ENCODE assay signal across 10 mouse cellular contexts in the genomic region with DNA sequence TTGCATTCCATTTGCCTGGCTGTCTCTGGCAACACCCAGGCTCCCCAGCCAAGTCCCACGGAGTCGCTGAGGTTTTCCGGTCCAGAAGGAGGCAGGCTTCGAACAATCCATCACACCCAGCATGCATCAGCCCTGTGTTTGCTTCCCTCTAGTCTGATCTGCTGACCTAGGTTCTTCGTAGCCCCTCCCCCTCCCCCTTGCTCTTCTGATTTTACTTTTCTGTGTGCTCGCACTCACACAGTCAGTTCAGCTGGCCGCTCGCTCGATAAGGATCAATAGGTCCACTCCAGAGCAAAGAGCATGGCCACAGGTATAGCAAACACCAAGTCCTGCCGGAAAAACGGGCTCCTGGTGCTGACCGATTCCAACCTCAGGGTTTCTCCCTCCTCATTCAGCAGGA. TPM values are rescaled to one million over a fixed set of nuclear protein-coding genes. Genes with fewer than 3 reads are reported as not detected.
DNase-seq lines count a peak whose midpoint lies in the region; ATAC-seq and TF ChIP-seq lines count a peak whose summit lies in the region.
"Had no signal": no experiment of that assay in that cellular context is flagged by ENCODE, and none has a peak within 500 bp of the region (broad histone marks: within the 10 kb centered on the region; RNA-seq: fewer than 3 reads in every experiment).

No protein-coding gene starts in this region.

- DNase-seq in hindbrain, embryonic 11.5 days (ENCODE audit: low spot score): peak; percentile 47
- no peak for DNase-seq in hindbrain, embryonic 14.5 days (ENCODE audit: low spot score)
- DNase-seq in midbrain, postnatal 0 days (ENCODE audit: low spot score): peak; percentile 20
- no peak for DNase-seq in limb, embryonic 10.5 days (ENCODE audit: low spot score)
- DNase-seq in stomach, postnatal 0 days (ENCODE audit: low spot score): peak; percentile 69
- DNase-seq in left cerebral cortex, postnatal 25 days (ENCODE audit: low spot score in 2 of 2): no peak
- DNase-seq: forebrain, postnatal 0 days; heart, postnatal 10 days had no signal

- peaks cover 26% of the 10 kb centered on the region for H3K27me3 ChIP-seq in hindbrain, embryonic 11.5 days (ENCODE audit: control insufficient read depth, insufficient read depth, low read length)
- peaks cover 46% of the 10 kb centered on the region for H3K27me3 ChIP-seq in hindbrain, embryonic 14.5 days (ENCODE audit: control insufficient read depth, insufficient read depth, low read length)
- H3K27me3 ChIP-seq in midbrain, postnatal 0 days (ENCODE audit: insufficient read depth, low read length): peaks cover 27% of the 10 kb centered on the region
- H3K27me3 ChIP-seq in midbrain, embryonic 15.5 days (replicated peaks): peaks cover 34% of the 10 kb centered on the region
- H3K27me3 ChIP-seq in limb, embryonic 10.5 days (ENCODE audit: low read depth, poor library complexity, severe bottlenecking): peaks cover 76% of the 10 kb centered on the region
- no peaks in the 10 kb centered on the region for H3K27me3 ChIP-seq in stomach, postnatal 0 days (ENCODE audit: control insufficient read depth, insufficient read depth, low read length)

- H3K9ac ChIP-seq in hindbrain, embryonic 11.5 days (ENCODE audit: low read depth, low read length): no peak overlapping the region
- no peak overlapping the region for H3K9ac ChIP-seq in hindbrain, embryonic 14.5 days
- H3K9ac ChIP-seq in midbrain, postnatal 0 days (replicated peaks; ENCODE audit: low read length, poor library complexity, severe bottlenecking): no peak overlapping the region
- H3K9ac ChIP-seq in midbrain, embryonic 15.5 days: no peak overlapping the region
- H3K9ac ChIP-seq in stomach, postnatal 0 days (ENCODE audit: low read length): no peak overlapping the region
- H3K9ac ChIP-seq: forebrain, postnatal 0 days; neural tube, embryonic 13.5 days had no signal

- H3K9me3 ChIP-seq in hindbrain, embryonic 11.5 days (ENCODE audit: control insufficient read depth, low read length): no peaks in the 10 kb centered on the region
- no peaks in the 10 kb centered on the region for H3K9me3 ChIP-seq in hindbrain, embryonic 14.5 days (ENCODE audit: control insufficient read depth, low read length)
- no peaks in the 10 kb centered on the region for H3K9me3 ChIP-seq in midbrain, postnatal 0 days (ENCODE audit: low read length)
- H3K9me3 ChIP-seq in midbrain, embryonic 15.5 days: no peaks in the 10 kb centered on the region
- H3K9me3 ChIP-seq in limb, embryonic 10.5 days (replicated peaks): no peaks in the 10 kb centered on the region
- H3K9me3 ChIP-seq in stomach, postnatal 0 days (ENCODE audit: control insufficient read depth, low read length): no peaks in the 10 kb centered on the region
- H3K9me3 ChIP-seq: neural tube, embryonic 13.5 days had no signal

- TF ChIP-seq CTCF in midbrain, postnatal 0 days (IDR thresholded peaks at IDR 0.05): no peak; the same call in 1 of the 2 replicates
- TF ChIP-seq CTCF in stomach, postnatal 0 days (IDR thresholded peaks at IDR 0.05; ENCODE audit: low read depth): no peak; the same call in 1 of the 2 replicates

- no peak for TF ChIP-seq EP300 in stomach, postnatal 0 days (optimal IDR thresholded peaks at IDR 0.05)

- ATAC-seq in hindbrain, embryonic 11.5 days (ENCODE audit: low FRiP score): no peak
- no peak for ATAC-seq in hindbrain, embryonic 14.5 days (ENCODE audit: low FRiP score)
- ATAC-seq in midbrain, postnatal 0 days (ENCODE audit: low FRiP score): no peak
- ATAC-seq in midbrain, embryonic 15.5 days (replicated peaks): no peak
- peak; percentile 11 for ATAC-seq in stomach, postnatal 0 days (ENCODE audit: low FRiP score, low TSS enrichment)
- ATAC-seq: forebrain, postnatal 0 days had no signal

- WGBS in hindbrain, embryonic 11.5 days: 6% methylated on average over 12 of the region's 12 CpGs
- 9% methylated on average over 12 of the region's 12 CpGs for WGBS in hindbrain, embryonic 14.5 days
- 12% methylated on average over 12 of the region's 12 CpGs for WGBS in midbrain, postnatal 0 days
- 13% methylated on average over 12 of the region's 12 CpGs for WGBS in midbrain, embryonic 15.5 days
- WGBS in limb, embryonic 10.5 days: 7% methylated on average over 12 of the region's 12 CpGs
- 25% methylated on average over 12 of the region's 12 CpGs for WGBS in stomach, postnatal 0 days

- H3K36me3 ChIP-seq in hindbrain, embryonic 11.5 days (ENCODE audit: control insufficient read depth, insufficient read depth, low read length): no peaks in the 10 kb centered on the region
- H3K36me3 ChIP-seq in hindbrain, embryonic 14.5 days (replicated peaks; ENCODE audit: control insufficient read depth, insufficient read depth): no peaks in the 10 kb centered on the region
- H3K36me3 ChIP-seq in midbrain, postnatal 0 days (ENCODE audit: insufficient read depth, low read length): no peaks in the 10 kb centered on the region
- H3K36me3 ChIP-seq in midbrain, embryonic 15.5 days (replicated peaks): no peaks in the 10 kb centered on the region
- H3K36me3 ChIP-seq in limb, embryonic 10.5 days: no peaks in the 10 kb centered on the region
- H3K36me3 ChIP-seq in stomach, postnatal 0 days (ENCODE audit: control insufficient read depth, insufficient read depth, low read length): no peaks in the 10 kb centered on the region
- H3K36me3 ChIP-seq: neural tube, embryonic 13.5 days had no signal

- no peak overlapping the region for H3K4me3 ChIP-seq in hindbrain, embryonic 11.5 days (ENCODE audit: low read depth, low read length)
- no peak overlapping the region for H3K4me3 ChIP-seq in hindbrain, embryonic 14.5 days (replicated peaks; ENCODE audit: low read length)
- no peak overlapping the region for H3K4me3 ChIP-seq in midbrain, postnatal 0 days (ENCODE audit: low read depth, low read length)
- no peak overlapping the region for H3K4me3 ChIP-seq in midbrain, embryonic 15.5 days
- peak overlapping the region; percentile 16; the same call in 1 of the 2 replicates for H3K4me3 ChIP-seq in limb, embryonic 10.5 days
- no peak overlapping the region for H3K4me3 ChIP-seq in stomach, postnatal 0 days (ENCODE audit: low read depth, low read length)
- H3K4me3 ChIP-seq: neural tube, embryonic 13.5 days had no signal

- intact Hi-C loops in left cerebral cortex, postnatal 25 days (cut with DNase I): no loop called here

- H3K4me2 ChIP-seq in hindbrain, embryonic 11.5 days (replicated peaks; ENCODE audit: low read depth, low read length): peak overlapping the region; percentile 17; the same call in 1 of the 2 replicates
- H3K4me2 ChIP-seq in hindbrain, embryonic 14.5 days (replicated peaks): no peak overlapping the region
- H3K4me2 ChIP-seq in midbrain, postnatal 0 days (ENCODE audit: low read depth, low read length, poor library complexity, severe bottlenecking): no peak overlapping the region
- no peak overlapping the region for H3K4me2 ChIP-seq in midbrain, embryonic 15.5 days
- peak overlapping the region; percentile 32; the same call in 1 of the 2 replicates for H3K4me2 ChIP-seq in stomach, postnatal 0 days (replicated peaks; ENCODE audit: low read depth)

- no peak overlapping the region for H3K27ac ChIP-seq in hindbrain, embryonic 11.5 days (ENCODE audit: low read depth, low read length)
- no peak overlapping the region for H3K27ac ChIP-seq in hindbrain, embryonic 14.5 days
- no peak overlapping the region for H3K27ac ChIP-seq in midbrain, postnatal 0 days (ENCODE audit: low read depth, low read length)
- H3K27ac ChIP-seq in midbrain, embryonic 15.5 days: no peak overlapping the region
- H3K27ac ChIP-seq in limb, embryonic 10.5 days: no peak overlapping the region
- H3K27ac ChIP-seq in stomach, postnatal 0 days (replicated peaks): peak overlapping the region; percentile 31
- H3K27ac ChIP-seq: neural tube, embryonic 13.5 days had no signal

- no peaks in the 10 kb centered on the region for H3K4me1 ChIP-seq in hindbrain, embryonic 11.5 days (replicated peaks; ENCODE audit: control insufficient read depth, insufficient read depth, low read length)
- peaks cover 8% of the 10 kb centered on the region; the same call in 1 of the 2 replicates for H3K4me1 ChIP-seq in hindbrain, embryonic 14.5 days (replicated peaks; ENCODE audit: control insufficient read depth, insufficient read depth, low read length)
- H3K4me1 ChIP-seq in midbrain, postnatal 0 days (ENCODE audit: insufficient read depth, low read length): peaks cover 5% of the 10 kb centered on the region; the same call in 1 of the 2 replicates
- H3K4me1 ChIP-seq in midbrain, embryonic 15.5 days: peaks cover 12% of the 10 kb centered on the region
- H3K4me1 ChIP-seq in limb, embryonic 10.5 days: peaks cover 32% of the 10 kb centered on the region
- H3K4me1 ChIP-seq in stomach, postnatal 0 days (replicated peaks; ENCODE audit: control insufficient read depth, insufficient read depth): peaks cover 7% of the 10 kb centered on the region

RNA-seq across cellular contexts. Expression of a gene that starts 1.6 kb away (rescaled TPM):
- 20.5 and 22.7 TPM in 2 replicates for polyA plus RNA-seq in hindbrain, embryonic 11.5 days (2014; fragmentation: Nextera tagmentation; extraction: Ambion mirVana)
- polyA plus RNA-seq in hindbrain, embryonic 14.5 days (2014; fragmentation: Nextera tagmentation; extraction: Ambion mirVana): 8.6 and 15.7 TPM in 2 replicates
- 0.99 and 1.7 TPM in 2 replicates for total RNA-seq in midbrain, postnatal 0 days (2014; rRNA removed)
- 1.8 and 2.1 TPM in 2 replicates for polyA plus RNA-seq in midbrain, postnatal 0 days (2015; fragmentation: Nextera tagmentation; extraction: Ambion mirVana)
- 3.3 and 4.4 TPM in 2 replicates for polyA plus RNA-seq in midbrain, embryonic 15.5 days (2015; fragmentation: Nextera tagmentation; extraction: Ambion mirVana)
- 33.4 and 49.5 TPM in 2 replicates for polyA plus RNA-seq in limb, embryonic 10.5 days (2016; fragmentation: Nextera tagmentation; extraction: Ambion mirVana)
- polyA plus RNA-seq in stomach, postnatal 0 days (2015; fragmentation: Nextera tagmentation; extraction: Ambion mirVana): 715 and 753 TPM in 2 replicates
- total RNA-seq in left cerebral cortex, postnatal 25 days (2021): under 1 TPM in 1 of 2 experiments, not detected in 1; 0.69 TPM

RNA-seq across cellular contexts. Expression of a gene that starts 22.1 kb away (rescaled TPM):
- polyA plus RNA-seq in hindbrain, embryonic 11.5 days (2014; fragmentation: Nextera tagmentation; extraction: Ambion mirVana): 22.4 and 27.8 TPM in 2 replicates
- polyA plus RNA-seq in hindbrain, embryonic 14.5 days (2014; fragmentation: Nextera tagmentation; extraction: Ambion mirVana): 4.1 and 6.8 TPM in 2 replicates
- 0.61 and 1.6 TPM in 2 replicates for total RNA-seq in midbrain, postnatal 0 days (2014; rRNA removed)
- polyA plus RNA-seq in midbrain, postnatal 0 days (2015; fragmentation: Nextera tagmentation; extraction: Ambion mirVana): 0.60 and 0.63 TPM in 2 replicates
- 1.8 and 2.0 TPM in 2 replicates for polyA plus RNA-seq in midbrain, embryonic 15.5 days (2015; fragmentation: Nextera tagmentation; extraction: Ambion mirVana)
- polyA plus RNA-seq in limb, embryonic 10.5 days (2016; fragmentation: Nextera tagmentation; extraction: Ambion mirVana): 29.3 and 42.6 TPM in 2 replicates
- 1,902 and 1,960 TPM in 2 replicates for polyA plus RNA-seq in stomach, postnatal 0 days (2015; fragmentation: Nextera tagmentation; extraction: Ambion mirVana)
- under 1 TPM in 1 of 2 experiments, not detected in 1; 0.32 TPM for total RNA-seq in left cerebral cortex, postnatal 25 days (2021)

RNA-seq across cellular contexts. Expression of a gene that starts 47.1 kb away (rescaled TPM):
- 85.0 and 103 TPM in 2 replicates for polyA plus RNA-seq in hindbrain, embryonic 11.5 days (2014; fragmentation: Nextera tagmentation; extraction: Ambion mirVana)
- polyA plus RNA-seq in hindbrain, embryonic 14.5 days (2014; fragmentation: Nextera tagmentation; extraction: Ambion mirVana): 83.6 and 93.2 TPM in 2 replicates
- 161 and 169 TPM in 2 replicates for total RNA-seq in midbrain, postnatal 0 days (2014; rRNA removed)
- polyA plus RNA-seq in midbrain, postnatal 0 days (2015; fragmentation: Nextera tagmentation; extraction: Ambion mirVana): 65.8 and 68.2 TPM in 2 replicates
- 87.0 and 89.2 TPM in 2 replicates for polyA plus RNA-seq in midbrain, embryonic 15.5 days (2015; fragmentation: Nextera tagmentation; extraction: Ambion mirVana)
- 133 and 140 TPM in 2 replicates for polyA plus RNA-seq in limb, embryonic 10.5 days (2016; fragmentation: Nextera tagmentation; extraction: Ambion mirVana)
- polyA plus RNA-seq in stomach, postnatal 0 days (2015; fragmentation: Nextera tagmentation; extraction: Ambion mirVana): 46.5 and 48.4 TPM in 2 replicates
- total RNA-seq in left cerebral cortex, postnatal 25 days (2021): 100 to 1,000 TPM; 157 to 161 TPM

Comparison
In these comparisons a context has a peak if more than half of its experiments do, and no peak if none do; other contexts are left out.
1. DNase-seq: peak in hindbrain, embryonic 11.5 days (single experiment), midbrain, postnatal 0 days (single experiment) and stomach, postnatal 0 days (single experiment); none in hindbrain, embryonic 14.5 days (single experiment), limb, embryonic 10.5 days (single experiment) and left cerebral cortex, postnatal 25 days (0 of 2).
2. H3K4me2 ChIP-seq: peak in hindbrain, embryonic 11.5 days (single experiment) and stomach, postnatal 0 days (single experiment); none in hindbrain, embryonic 14.5 days (single experiment), midbrain, postnatal 0 days (single experiment) and midbrain, embryonic 15.5 days (single experiment).
3. RNA of a gene that starts 1.6 kb away (polyA plus RNA-seq): 715 to 753 TPM in stomach, postnatal 0 days; 33.4 to 49.5 TPM in limb, embryonic 10.5 days, 20.5 to 22.7 TPM in hindbrain, embryonic 11.5 days, 8.6 to 15.7 TPM in hindbrain, embryonic 14.5 days, 3.3 to 4.4 TPM in midbrain, embryonic 15.5 days and 1.8 to 2.1 TPM in midbrain, postnatal 0 days; every median in the first group is over 10 times any median in the second.
4. RNA of a gene that starts 22.1 kb away (polyA plus RNA-seq): 1,902 to 1,960 TPM in stomach, postnatal 0 days; 29.3 to 42.6 TPM in limb, embryonic 10.5 days, 22.4 to 27.8 TPM in hindbrain, embryonic 11.5 days, 4.1 to 6.8 TPM in hindbrain, embryonic 14.5 days, 1.8 to 2.0 TPM in midbrain, embryonic 15.5 days and 0.60 to 0.63 TPM in midbrain, postnatal 0 days; every median in the first group is over 10 times any median in the second.